Mouse (Mus musculus) heart, adult 2 months (tissue): ENCODE measurements at regions not wholly inside any gene's neighbourhood (a gene's known extent, or its start where the extent isn't known, plus 50 kb on each side); places are given as distances from the start of the nearest gene placed in this dataset.

ENCODE experiments used
- CTCF ChIP-seq: fragments of 200-600 bp; IDR thresholded peaks from 2 replicates; pipeline ENCODE4 v1.8.1; 2022; ENCODE audit warnings: antibody characterized with exemption, mild to moderate bottlenecking, moderate library complexity
- EP300 ChIP-seq: fragments of 200-500 bp; IDR thresholded peaks from 2 replicates; pipeline ENCODE4 v1.6.1; 2011; ENCODE audit warnings: low read depth, low read length, control low read depth; ENCODE audit not compliant: insufficient read depth
- POLR2A ChIP-seq: fragments of 200-500 bp; IDR thresholded peaks from 2 replicates; pipeline ENCODE4 v1.6.1; 2011; ENCODE audit warnings: mild to moderate bottlenecking, low read depth, low read length, control low read depth; ENCODE audit not compliant: insufficient read depth

GRCm38 (mm10) chr12:58545832-58546538 is 276.9 kb upstream of the Clec14a start:
- TF ChIP-seq CTCF, result no peak
- TF ChIP-seq POLR2A, result no peak
- TF ChIP-seq EP300, result no peak
